Mouse (Mus musculus): ENCODE results near the gene Nkiras2. TPM values are rescaled to one million over a fixed set of nuclear protein-coding genes. Genes with fewer than 3 reads are reported as not detected.

Nkiras2 gene
- polyA plus RNA-seq (2015; fragmentation: Nextera tagmentation; extraction: Ambion mirVana), result 90.1 and 96.3 TPM in 2 replicates

DNA sequence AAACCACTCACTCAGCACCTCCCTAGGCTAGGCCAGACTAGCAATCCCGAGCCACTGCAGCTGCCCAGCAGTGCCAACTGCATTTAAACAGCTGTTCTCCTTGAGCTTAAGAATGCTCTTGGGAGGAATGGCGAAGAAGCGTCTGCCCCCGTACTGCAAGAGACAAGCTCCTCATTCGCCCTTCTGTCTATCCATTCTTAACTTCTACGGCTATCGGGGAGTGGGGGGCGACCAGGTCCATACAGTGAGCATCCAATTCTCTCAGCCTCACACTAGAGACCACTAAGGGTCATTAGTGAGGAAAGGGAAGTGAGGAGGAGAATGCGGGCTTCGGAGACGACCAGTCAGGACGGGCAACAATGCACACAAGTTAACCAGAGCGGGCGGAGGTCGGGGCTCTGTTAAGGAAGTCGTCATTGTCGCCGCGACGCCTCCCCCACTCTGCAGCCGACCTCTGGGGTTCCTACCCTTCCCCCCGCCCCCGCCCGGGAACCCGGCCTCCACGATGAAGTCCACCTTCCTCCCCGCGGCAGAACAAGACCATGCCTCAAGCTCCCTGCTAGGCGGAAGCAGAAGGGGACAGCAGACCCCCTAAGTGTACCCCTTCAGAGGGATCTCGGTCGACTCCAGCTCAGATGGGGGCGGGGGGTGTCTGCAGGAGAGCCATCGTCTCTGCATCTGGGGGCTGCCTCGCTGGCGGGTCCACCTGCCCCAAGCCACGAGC is at the start of gene Nkiras2:
Gene Nkiras2 (plus strand): TSS at position 484 of the 724 bp plus-strand sequence.
- Histone ChIP-seq H3K36me3 (no peaks in the 10 kb centered on the region), H3K27me3 (replicated peaks) (no peaks in the 10 kb centered on the region), H3K9ac (replicated peaks) (peak within 1 kb of the TSS; percentile 94), H3K27ac (replicated peaks) (peak within 1 kb of the TSS; percentile 97), H3K4me1 (peaks cover 39% of the 10 kb centered on the region), H3K4me2 (peak within 1 kb of the TSS; percentile 87), H3K4me3 (replicated peaks) (peak within 1 kb of the TSS; percentile 88), H3K9me3 (replicated peaks) (no peaks in the 10 kb centered on the region)
- WGBS, result under 1% methylated on average over 36 of the region's 36 CpGs
- ATAC-seq (ENCODE audit: low FRiP score), result peak; percentile 60

DNA sequence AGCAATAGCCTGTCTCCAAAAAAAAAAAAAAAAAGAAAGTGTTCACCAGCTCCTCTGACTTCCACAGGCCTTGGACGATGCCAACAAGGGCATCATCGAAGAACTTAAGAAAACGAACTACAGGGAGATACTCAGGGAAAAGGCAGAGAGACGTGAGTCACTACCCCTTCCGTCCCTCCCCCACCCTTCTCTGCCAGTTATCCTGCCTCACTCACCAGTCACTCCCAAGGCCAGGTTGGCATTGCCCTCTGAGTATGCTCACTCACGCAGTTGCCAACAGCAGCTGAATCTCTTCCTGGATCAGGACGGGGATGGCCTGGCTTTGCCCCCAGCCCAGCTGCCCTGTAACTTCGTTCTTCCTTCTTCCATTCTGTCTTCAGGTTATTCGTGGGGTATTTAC is 49.3 kb upstream of the Nkiras2 start:
- Histone ChIP-seq H3K4me1 (peaks cover 20% of the 10 kb centered on the region), H3K27ac (replicated peaks) (no peak overlapping the region), H3K4me2 (no peak overlapping the region), H3K27me3 (replicated peaks) (no peaks in the 10 kb centered on the region), H3K9ac (replicated peaks) (no peak overlapping the region), H3K36me3 (no peaks in the 10 kb centered on the region), H3K4me3 (replicated peaks) (no peak overlapping the region), H3K9me3 (replicated peaks) (no peaks in the 10 kb centered on the region)
- ATAC-seq (ENCODE audit: low FRiP score), result no peak
- 70% methylated on average over 9 of the region's 9 CpGs for WGBS

DNA sequence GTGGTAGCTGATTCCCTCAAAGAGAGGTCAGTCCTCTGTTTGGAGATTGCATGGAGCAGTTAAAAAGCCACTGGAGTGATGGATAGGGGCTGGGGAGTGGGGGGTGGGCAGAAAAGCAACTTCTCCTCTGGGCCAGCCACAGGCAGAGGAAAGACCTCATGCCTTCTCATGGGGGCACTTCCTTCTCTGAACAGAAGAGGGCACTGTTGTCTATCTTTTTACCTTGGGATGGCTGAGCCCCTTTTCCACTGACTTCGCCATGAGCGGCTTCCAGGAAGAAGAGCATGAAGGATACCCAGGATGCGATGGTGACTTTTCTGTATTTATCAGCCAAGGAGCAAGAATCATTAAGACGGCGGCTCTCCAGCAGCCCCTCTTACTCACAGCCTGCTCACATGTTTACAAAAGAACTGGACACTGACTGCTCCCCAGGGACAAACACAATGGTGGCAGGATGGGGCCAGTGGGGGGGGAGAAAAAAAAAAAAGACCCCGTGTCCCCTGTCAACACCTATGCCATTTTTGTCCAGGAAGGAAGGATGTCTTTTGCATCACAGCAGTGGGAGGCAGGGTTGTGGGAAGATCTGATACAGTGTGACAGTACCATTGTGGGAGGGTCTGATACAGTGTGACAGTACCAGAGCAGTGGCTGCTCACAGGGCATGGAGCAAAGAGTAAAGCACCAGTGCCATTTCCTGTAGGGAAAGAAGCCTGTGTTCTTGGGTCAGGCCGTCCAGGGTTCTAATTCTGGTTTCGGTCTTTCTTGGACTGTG is 48.4 kb upstream of the Nkiras2 start:
- WGBS, result 14% methylated on average over 8 of the region's 8 CpGs
- ATAC-seq (ENCODE audit: low FRiP score), result peak; percentile 45

DNA sequence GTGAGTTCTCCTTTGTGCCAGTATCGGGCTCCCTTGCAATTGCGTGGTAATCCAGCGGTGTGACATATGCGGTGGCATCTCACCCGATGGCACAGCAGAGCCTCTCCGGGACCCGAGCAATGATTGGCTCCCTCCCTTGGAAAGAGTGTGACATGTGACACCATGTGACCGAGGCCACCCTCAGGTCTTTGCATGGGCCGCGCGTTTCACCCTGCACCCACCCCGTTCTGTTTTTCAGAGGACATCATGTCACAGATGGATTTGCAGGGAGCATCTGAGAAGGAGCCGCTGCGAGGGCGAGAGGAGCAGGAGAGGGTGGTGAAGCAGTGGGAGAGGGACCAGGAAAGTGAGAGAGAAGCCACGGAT is 47.9 kb upstream of the Nkiras2 start:
- peak overlapping the region; percentile 56 for H3K4me2 ChIP-seq
- peak; percentile 25; the same call in 1 of the 2 replicates for ATAC-seq (ENCODE audit: low FRiP score)
- H3K36me3 ChIP-seq, result no peaks in the 10 kb centered on the region
- H3K27ac ChIP-seq (replicated peaks), result no peak overlapping the region
- peak overlapping the region; percentile 11 for H3K9ac ChIP-seq (replicated peaks)
- 10% methylated on average over 16 of the region's 16 CpGs for WGBS
- H3K4me3 ChIP-seq (replicated peaks), result peak overlapping the region; percentile 21
- H3K4me1 ChIP-seq, result peaks cover 32% of the 10 kb centered on the region
- H3K27me3 ChIP-seq (replicated peaks), result no peaks in the 10 kb centered on the region
- no peaks in the 10 kb centered on the region for H3K9me3 ChIP-seq (replicated peaks)

More for the DNA sequence above, 48.4 kb upstream of the Nkiras2 start:
- no peak overlapping the region for H3K27ac ChIP-seq (replicated peaks)
- H3K4me3 ChIP-seq (replicated peaks), result peak overlapping the region; percentile 21
- no peaks in the 10 kb centered on the region for H3K36me3 ChIP-seq
- peak overlapping the region; percentile 11 for H3K9ac ChIP-seq (replicated peaks)
- no peaks in the 10 kb centered on the region for H3K27me3 ChIP-seq (replicated peaks)
- H3K4me1 ChIP-seq, result peaks cover 27% of the 10 kb centered on the region
- no peaks in the 10 kb centered on the region for H3K9me3 ChIP-seq (replicated peaks)
- peak overlapping the region; percentile 56 for H3K4me2 ChIP-seq

DNA sequence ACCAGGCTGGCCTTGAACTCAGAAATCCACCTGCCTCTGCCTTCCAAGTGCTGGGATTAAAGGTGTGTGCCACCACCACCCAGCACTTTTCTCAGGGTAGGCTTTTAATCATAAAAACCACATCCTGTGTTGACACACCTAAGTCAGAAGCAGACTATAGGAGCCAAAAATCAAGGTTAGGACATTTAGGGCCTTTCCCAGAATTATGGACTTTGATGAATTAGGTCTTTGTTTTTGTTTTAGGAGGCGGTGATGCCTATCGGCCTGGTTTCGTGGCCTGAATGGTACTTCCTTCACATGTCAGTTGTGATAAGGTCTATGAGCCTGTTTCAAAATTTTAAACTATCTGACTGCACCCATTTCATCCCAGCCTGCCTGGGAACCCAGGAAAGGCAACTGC is 44.9 kb upstream of the Nkiras2 start:
- no peak overlapping the region for H3K27ac ChIP-seq (replicated peaks)
- H3K36me3 ChIP-seq, result 0 out of 2 replicates have a peak, but pooled peaks cover 4% of the 10 kb centered on the region
- H3K9ac ChIP-seq (replicated peaks), result no peak overlapping the region
- H3K4me3 ChIP-seq (replicated peaks), result peak overlapping the region; percentile 58; the same call in 1 of the 2 replicates
- no peaks in the 10 kb centered on the region for H3K9me3 ChIP-seq (replicated peaks)
- H3K4me2 ChIP-seq, result peak overlapping the region; percentile 87
- H3K4me1 ChIP-seq, result peaks cover 44% of the 10 kb centered on the region
- H3K27me3 ChIP-seq (replicated peaks), result no peaks in the 10 kb centered on the region
- WGBS, result 90% methylated on average over 3 of the region's 3 CpGs
- ATAC-seq (ENCODE audit: low FRiP score), result no peak

DNA sequence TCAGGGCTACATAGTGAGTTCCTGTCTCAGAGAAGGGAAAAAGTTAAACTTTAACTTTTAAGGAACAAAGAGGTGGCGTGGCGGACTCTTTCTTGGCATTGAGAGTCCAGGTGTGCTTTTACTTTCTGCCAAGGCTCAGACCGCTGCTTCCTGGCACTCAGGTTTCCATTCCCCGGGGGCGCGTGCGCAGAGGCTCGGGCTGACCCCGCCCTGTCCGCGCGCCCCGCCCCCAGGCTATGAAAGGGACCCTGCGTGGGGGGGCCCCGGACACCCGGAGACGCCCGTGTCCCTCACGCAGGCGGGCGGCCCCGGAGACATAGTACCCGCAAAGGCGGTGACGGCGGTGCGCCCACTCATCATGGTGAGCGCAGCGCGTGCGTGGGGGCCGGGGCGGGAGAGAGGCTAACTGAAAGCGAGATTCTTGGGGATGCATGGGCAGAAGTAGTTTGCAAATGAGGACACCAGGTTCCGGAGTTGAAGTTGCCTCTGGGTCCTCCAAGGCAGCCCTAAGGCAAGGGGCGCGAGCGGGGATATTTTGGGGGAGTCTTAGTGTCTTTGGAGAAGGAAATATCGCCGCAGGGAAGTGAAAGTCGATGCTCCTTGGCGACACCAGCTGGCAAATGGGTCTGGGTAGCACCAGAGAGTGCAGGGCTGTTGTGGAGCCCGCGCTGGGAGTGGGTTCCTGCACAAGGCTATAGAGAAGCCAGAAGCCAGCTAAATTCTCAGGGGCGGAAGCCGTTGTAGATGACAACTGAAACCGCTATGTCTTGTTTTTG is 44.1 kb upstream of the Nkiras2 start, which contains the start of gene Cnp:
Gene Cnp (plus strand): TSS at position 197 of the 776 bp plus-strand sequence.
- no peaks in the 10 kb centered on the region for H3K9me3 ChIP-seq (replicated peaks)
- H3K36me3 ChIP-seq, result peaks cover 10% of the 10 kb centered on the region; the same call in 1 of the 2 replicates
- WGBS, result 2% methylated on average over 47 of the region's 47 CpGs
- peak within 1 kb of the TSS; percentile 87 for H3K4me2 ChIP-seq
- H3K9ac ChIP-seq (replicated peaks), result peak within 1 kb of the TSS; percentile 54
- peaks cover 45% of the 10 kb centered on the region for H3K4me1 ChIP-seq
- H3K4me3 ChIP-seq (replicated peaks), result peak within 1 kb of the TSS; percentile 58
- H3K27me3 ChIP-seq (replicated peaks), result no peaks in the 10 kb centered on the region
- peak; percentile 67 for ATAC-seq (ENCODE audit: low FRiP score)
- peak within 1 kb of the TSS; percentile 77 for H3K27ac ChIP-seq (replicated peaks)

DNA sequence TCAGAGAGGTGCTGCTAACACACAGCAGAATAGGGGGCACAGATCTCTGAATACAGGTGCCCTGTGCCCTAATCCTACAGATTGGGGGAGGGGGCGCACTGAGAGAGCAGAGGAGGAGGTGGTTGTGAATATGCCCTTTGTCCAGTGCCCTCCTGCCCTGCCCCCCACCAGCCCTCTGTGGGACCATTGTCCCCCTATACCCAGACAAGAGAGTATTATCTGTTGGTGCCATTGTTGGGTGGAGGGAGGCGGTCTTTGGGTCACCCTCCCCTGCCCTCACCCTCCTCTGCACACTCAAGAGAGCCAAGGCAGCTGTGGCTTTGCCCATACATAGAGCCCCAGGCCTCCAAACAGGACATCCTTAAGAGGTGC is 43.6 kb upstream of the Nkiras2 start:
- H3K4me3 ChIP-seq (replicated peaks), result peak overlapping the region; percentile 58
- peaks cover 14% of the 10 kb centered on the region for H3K36me3 ChIP-seq
- 47% methylated on average over 2 of the region's 2 CpGs for WGBS
- peak overlapping the region; percentile 77 for H3K27ac ChIP-seq (replicated peaks)
- peak overlapping the region; percentile 87 for H3K4me2 ChIP-seq
- ATAC-seq (ENCODE audit: low FRiP score), result 0 out of 2 replicates have a peak, but pooled peaks have one; percentile 12
- H3K27me3 ChIP-seq (replicated peaks), result no peaks in the 10 kb centered on the region
- H3K9me3 ChIP-seq (replicated peaks), result no peaks in the 10 kb centered on the region
- peaks cover 45% of the 10 kb centered on the region for H3K4me1 ChIP-seq
- H3K9ac ChIP-seq (replicated peaks), result peak overlapping the region; percentile 54

DNA sequence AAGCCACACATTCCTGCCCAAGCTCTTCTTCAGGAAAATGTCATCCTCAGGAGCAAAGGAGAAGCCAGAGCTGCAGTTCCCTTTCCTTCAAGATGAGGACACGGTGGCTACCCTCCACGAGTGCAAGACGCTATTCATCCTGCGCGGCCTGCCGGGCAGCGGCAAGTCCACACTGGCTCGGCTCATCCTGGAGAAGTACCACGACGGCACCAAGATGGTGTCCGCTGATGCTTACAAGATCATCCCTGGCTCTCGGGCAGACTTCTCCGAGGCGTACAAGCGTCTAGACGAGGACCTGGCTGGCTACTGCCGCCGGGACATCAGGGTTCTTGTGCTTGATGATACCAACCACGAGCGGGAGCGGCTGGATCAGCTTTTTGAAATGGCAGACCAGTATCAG is 42.8 kb upstream of the Nkiras2 start:
- H3K9me3 ChIP-seq (replicated peaks), result no peaks in the 10 kb centered on the region
- H3K27me3 ChIP-seq (replicated peaks), result no peaks in the 10 kb centered on the region
- no peak overlapping the region for H3K27ac ChIP-seq (replicated peaks)
- ATAC-seq (ENCODE audit: low FRiP score), result no peak
- H3K9ac ChIP-seq (replicated peaks), result 0 out of 2 replicates have a peak overlapping the region, but pooled peaks have one; percentile 54
- H3K4me2 ChIP-seq, result peak overlapping the region; percentile 87
- H3K4me1 ChIP-seq, result peaks cover 38% of the 10 kb centered on the region
- 74% methylated on average over 21 of the region's 21 CpGs for WGBS
- H3K4me3 ChIP-seq (replicated peaks), result 0 out of 2 replicates have a peak overlapping the region, but pooled peaks have one; percentile 58
- H3K36me3 ChIP-seq, result peaks cover 21% of the 10 kb centered on the region

DNA sequence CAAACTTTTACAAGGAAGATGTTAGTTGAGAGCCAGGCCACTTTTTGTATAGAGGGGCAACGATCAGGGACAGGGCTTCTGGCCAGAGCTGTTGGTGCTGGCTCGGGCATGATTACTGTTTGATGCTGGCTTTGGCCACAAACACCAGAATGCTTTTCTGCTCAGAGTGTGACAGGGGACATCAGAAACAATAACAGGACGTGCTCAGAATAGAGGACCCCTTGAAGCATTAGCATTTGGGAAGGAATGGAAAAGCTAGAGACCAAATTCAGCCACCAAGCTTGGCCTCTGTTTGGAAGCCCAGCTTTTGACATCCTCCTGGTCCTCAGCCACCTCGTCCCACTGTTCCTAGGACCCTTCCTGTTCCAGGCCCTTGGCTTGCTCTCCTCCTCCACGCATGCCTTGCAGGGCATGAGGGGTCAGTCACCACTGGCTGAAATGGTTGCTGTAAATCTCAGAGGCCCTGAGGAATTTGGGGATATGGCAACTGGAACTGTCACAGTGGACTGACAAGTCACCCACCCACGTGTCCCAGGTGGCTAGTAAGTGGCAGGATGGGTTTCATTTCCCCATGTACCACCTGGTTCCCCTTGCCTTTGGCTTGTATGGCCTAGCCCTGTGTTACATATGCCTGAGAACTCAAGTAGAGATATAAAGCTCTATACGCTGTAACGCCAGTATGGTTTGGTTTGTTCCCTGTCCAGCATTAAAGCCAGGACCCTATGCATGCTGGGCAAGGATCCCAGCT is 41.0 kb upstream of the Nkiras2 start:
- H3K9me3 ChIP-seq (replicated peaks), result no peaks in the 10 kb centered on the region
- H3K4me3 ChIP-seq (replicated peaks), result no peak overlapping the region
- H3K4me1 ChIP-seq, result peaks cover 29% of the 10 kb centered on the region
- WGBS, result 75% methylated on average over 8 of the region's 8 CpGs
- ATAC-seq (ENCODE audit: low FRiP score), result no peak
- no peak overlapping the region; the same call in 1 of the 2 replicates for H3K27ac ChIP-seq (replicated peaks)
- H3K36me3 ChIP-seq, result peaks cover 37% of the 10 kb centered on the region
- H3K4me2 ChIP-seq, result peak overlapping the region; percentile 2; the same call in 1 of the 2 replicates
- H3K9ac ChIP-seq (replicated peaks), result no peak overlapping the region
- no peaks in the 10 kb centered on the region for H3K27me3 ChIP-seq (replicated peaks)

DNA sequence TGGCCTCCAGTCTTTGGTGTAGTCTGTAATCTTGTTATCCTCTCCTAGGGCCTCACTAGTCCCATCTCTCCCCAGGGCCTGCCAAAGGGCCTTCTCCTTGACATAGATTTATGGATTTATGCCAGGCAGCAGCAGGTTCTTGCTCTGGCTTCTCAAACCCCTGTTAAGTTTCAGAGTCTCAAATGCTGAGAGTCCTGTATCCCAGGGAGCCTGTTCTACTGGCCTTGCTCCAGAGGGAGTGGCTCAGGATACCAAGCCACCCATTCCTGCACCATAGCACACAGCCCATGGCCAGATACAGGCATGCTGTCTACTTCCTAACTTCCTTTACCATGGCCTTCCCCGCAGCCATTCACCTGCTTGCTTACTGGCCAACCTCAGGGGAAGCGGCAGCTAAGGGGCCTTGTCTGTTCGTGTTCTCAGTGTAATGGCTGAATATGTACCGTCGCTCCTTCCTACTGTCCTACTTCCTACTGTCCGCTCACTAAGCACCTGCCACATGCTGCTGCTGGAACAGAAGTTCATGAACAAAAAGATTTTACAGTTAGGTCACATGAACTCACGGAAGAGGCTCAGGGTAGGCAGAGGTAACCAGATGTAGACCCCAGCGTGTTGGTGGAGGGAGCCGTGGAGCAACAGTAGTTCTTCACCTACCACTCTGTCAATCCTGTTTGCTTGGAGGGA is 39.8 kb upstream of the Nkiras2 start:
- WGBS, result 96% methylated on average over 9 of the region's 9 CpGs
- Histone ChIP-seq H3K4me2 (no peak overlapping the region), H3K27me3 (replicated peaks) (no peaks in the 10 kb centered on the region)

More for the DNA sequence above, 39.8 kb upstream of the Nkiras2 start:
- H3K9ac ChIP-seq (replicated peaks), result no peak overlapping the region
- H3K4me3 ChIP-seq (replicated peaks), result no peak overlapping the region
- peaks cover 29% of the 10 kb centered on the region for H3K4me1 ChIP-seq
- H3K27ac ChIP-seq (replicated peaks), result no peak overlapping the region
- H3K36me3 ChIP-seq, result peaks cover 48% of the 10 kb centered on the region
- no peaks in the 10 kb centered on the region for H3K9me3 ChIP-seq (replicated peaks)
- ATAC-seq (ENCODE audit: low FRiP score), result no peak
